Mouse (Mus musculus): ENCODE measurements around the gene Prodh2.
"Not testable (repeated sequence)": the region's sequence is repeated elsewhere in the genome, so short reads cannot be mapped to it uniquely, and the experiment has no call there.

DNA sequence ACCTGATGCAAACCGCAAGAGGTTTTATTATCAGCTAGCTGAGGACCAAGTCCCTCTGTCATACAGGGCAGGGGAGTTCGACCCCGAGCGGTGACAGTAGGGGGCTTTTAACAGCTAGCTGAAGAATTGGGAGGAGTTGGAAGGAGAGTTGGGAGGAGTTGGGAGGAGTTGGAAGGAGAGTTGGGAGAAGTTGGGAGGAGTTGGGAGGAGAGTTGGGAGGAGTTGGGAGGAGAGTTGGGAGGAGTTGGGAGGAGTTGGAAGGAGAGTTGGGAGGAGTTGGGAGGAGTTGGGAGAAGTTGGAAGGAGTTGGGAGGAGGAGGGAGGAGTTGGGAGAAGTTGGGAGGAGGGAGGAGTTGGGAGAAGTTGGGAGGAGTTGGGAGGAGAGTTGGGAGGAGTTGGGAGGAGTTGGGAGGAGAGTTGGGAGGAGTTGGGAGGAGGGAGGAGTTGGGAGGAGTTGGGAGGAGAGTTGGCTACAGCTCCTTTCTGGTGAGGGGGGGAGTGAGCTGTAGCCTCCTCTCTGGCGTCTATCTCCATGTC is 2.2 kb downstream of the Prodh2 start:
- TF ChIP-seq CTCF (IDR thresholded peaks at IDR 0.05; ENCODE audit: borderline replicate concordance, extremely low read depth, insufficient read depth, insufficient read length); POLR2A (IDR thresholded peaks at IDR 0.05; ENCODE audit: borderline replicate concordance, extremely low read depth, insufficient read depth, insufficient read length, poor library complexity, severe bottlenecking): not testable (repeated sequence)

Measured in brain, embryonic 14.5 days (tissue).